Mouse (Mus musculus): ENCODE results near the gene Ypel2. TPM values are rescaled to one million over a fixed set of nuclear protein-coding genes. Genes with fewer than 3 reads are reported as not detected.

Gene Ypel2
- polyA plus RNA-seq, 1 experiment from 2014 or later, result 16.8 TPM

- Histone ChIP-seq H3K27me3 (ENCODE audit: control insufficient read depth, insufficient read depth, low read length) (no peaks in the 10 kb centered on the region), H3K36me3 (ENCODE audit: control insufficient read depth, insufficient read depth, low read length) (no peaks in the 10 kb centered on the region), H3K27ac (ENCODE audit: low read depth, low read length) (no peak overlapping the region), H3K4me3 (ENCODE audit: low read depth, low read length) (no peak overlapping the region), H3K9ac (ENCODE audit: low read depth, low read length) (no peak overlapping the region), H3K9me3 (replicated peaks; ENCODE audit: control insufficient read depth, low read length) (no peaks in the 10 kb centered on the region), H3K4me2 (no peak overlapping the region), H3K4me1 (ENCODE audit: control insufficient read depth, insufficient read depth, low read length) (no peaks in the 10 kb centered on the region)
- ATAC-seq (replicated peaks; ENCODE audit: insufficient number of reproducible peaks, low FRiP score, low TSS enrichment), result no peak
- WGBS (ENCODE audit: insufficient replicate concordance), result 61% methylated on average over 4 of the region's 4 CpGs
Observed at GRCm38 (mm10) chr11:87022765-87023164, 29.3 kb upstream of the Ypel2 start.

- no peak overlapping the region for H3K4me2 ChIP-seq
- no peak overlapping the region for H3K9ac ChIP-seq (ENCODE audit: low read depth, low read length)
- no peaks in the 10 kb centered on the region for H3K27me3 ChIP-seq (ENCODE audit: control insufficient read depth, insufficient read depth, low read length)
- H3K9me3 ChIP-seq (replicated peaks; ENCODE audit: control insufficient read depth, low read length), result no peaks in the 10 kb centered on the region
- H3K36me3 ChIP-seq (ENCODE audit: control insufficient read depth, insufficient read depth, low read length), result no peaks in the 10 kb centered on the region
- H3K4me1 ChIP-seq (ENCODE audit: control insufficient read depth, insufficient read depth, low read length), result no peaks in the 10 kb centered on the region
- no peak overlapping the region for H3K27ac ChIP-seq (ENCODE audit: low read depth, low read length)
- ATAC-seq (replicated peaks; ENCODE audit: insufficient number of reproducible peaks, low FRiP score, low TSS enrichment), result no peak
- no peak overlapping the region for H3K4me3 ChIP-seq (ENCODE audit: low read depth, low read length)
Observed at GRCm38 (mm10) chr11:87021551-87021950, 28.0 kb upstream of the Ypel2 start.

GRCm38 (mm10) chr11:87020449-87020848 is 26.9 kb upstream of the Ypel2 start:
- no peak overlapping the region for H3K9ac ChIP-seq (ENCODE audit: low read depth, low read length)
- 78% methylated on average over 5 of the region's 5 CpGs for WGBS (ENCODE audit: insufficient replicate concordance)
- H3K27me3 ChIP-seq (ENCODE audit: control insufficient read depth, insufficient read depth, low read length), result no peaks in the 10 kb centered on the region
- H3K36me3 ChIP-seq (ENCODE audit: control insufficient read depth, insufficient read depth, low read length), result no peaks in the 10 kb centered on the region
- H3K4me1 ChIP-seq (ENCODE audit: control insufficient read depth, insufficient read depth, low read length), result no peaks in the 10 kb centered on the region
- H3K27ac ChIP-seq (ENCODE audit: low read depth, low read length), result no peak overlapping the region
- H3K4me2 ChIP-seq, result no peak overlapping the region
- no peaks in the 10 kb centered on the region for H3K9me3 ChIP-seq (replicated peaks; ENCODE audit: control insufficient read depth, low read length)
- ATAC-seq (replicated peaks; ENCODE audit: insufficient number of reproducible peaks, low FRiP score, low TSS enrichment), result no peak
- H3K4me3 ChIP-seq (ENCODE audit: low read depth, low read length), result no peak overlapping the region

GRCm38 (mm10) chr11:87019431-87019830 is 25.9 kb upstream of the Ypel2 start:
- no peak overlapping the region for H3K9ac ChIP-seq (ENCODE audit: low read depth, low read length)
- no peaks in the 10 kb centered on the region for H3K9me3 ChIP-seq (replicated peaks; ENCODE audit: control insufficient read depth, low read length)
- H3K27me3 ChIP-seq (ENCODE audit: control insufficient read depth, insufficient read depth, low read length), result no peaks in the 10 kb centered on the region
- H3K4me1 ChIP-seq (ENCODE audit: control insufficient read depth, insufficient read depth, low read length), result no peaks in the 10 kb centered on the region
- no peak overlapping the region for H3K4me2 ChIP-seq
- no peaks in the 10 kb centered on the region for H3K36me3 ChIP-seq (ENCODE audit: control insufficient read depth, insufficient read depth, low read length)
- 78% methylated on average over 8 of the region's 8 CpGs for WGBS (ENCODE audit: insufficient replicate concordance)
- no peak for ATAC-seq (replicated peaks; ENCODE audit: insufficient number of reproducible peaks, low FRiP score, low TSS enrichment)
- no peak overlapping the region for H3K27ac ChIP-seq (ENCODE audit: low read depth, low read length)
- no peak overlapping the region for H3K4me3 ChIP-seq (ENCODE audit: low read depth, low read length)

GRCm38 (mm10) chr11:87018081-87018480 is 24.6 kb upstream of the Ypel2 start:
- Histone ChIP-seq H3K4me2 (no peak overlapping the region), H3K36me3 (ENCODE audit: control insufficient read depth, insufficient read depth, low read length) (no peaks in the 10 kb centered on the region), H3K27me3 (ENCODE audit: control insufficient read depth, insufficient read depth, low read length) (no peaks in the 10 kb centered on the region), H3K9ac (ENCODE audit: low read depth, low read length) (no peak overlapping the region), H3K27ac (ENCODE audit: low read depth, low read length) (no peak overlapping the region), H3K9me3 (replicated peaks; ENCODE audit: control insufficient read depth, low read length) (no peaks in the 10 kb centered on the region), H3K4me3 (ENCODE audit: low read depth, low read length) (no peak overlapping the region), H3K4me1 (ENCODE audit: control insufficient read depth, insufficient read depth, low read length) (no peaks in the 10 kb centered on the region)
- 69% methylated on average over 4 of the region's 4 CpGs for WGBS (ENCODE audit: insufficient replicate concordance)
- no peak for ATAC-seq (replicated peaks; ENCODE audit: insufficient number of reproducible peaks, low FRiP score, low TSS enrichment)

GRCm38 (mm10) chr11:87015691-87016090 is 22.2 kb upstream of the Ypel2 start:
- Histone ChIP-seq H3K4me1 (ENCODE audit: control insufficient read depth, insufficient read depth, low read length) (no peaks in the 10 kb centered on the region), H3K27ac (ENCODE audit: low read depth, low read length) (no peak overlapping the region), H3K9me3 (replicated peaks; ENCODE audit: control insufficient read depth, low read length) (no peaks in the 10 kb centered on the region), H3K36me3 (ENCODE audit: control insufficient read depth, insufficient read depth, low read length) (no peaks in the 10 kb centered on the region), H3K4me2 (no peak overlapping the region), H3K27me3 (ENCODE audit: control insufficient read depth, insufficient read depth, low read length) (no peaks in the 10 kb centered on the region), H3K9ac (ENCODE audit: low read depth, low read length) (no peak overlapping the region), H3K4me3 (ENCODE audit: low read depth, low read length) (no peak overlapping the region)
- 54% methylated on average over 3 of the region's 3 CpGs for WGBS (ENCODE audit: insufficient replicate concordance)
- no peak for ATAC-seq (replicated peaks; ENCODE audit: insufficient number of reproducible peaks, low FRiP score, low TSS enrichment)

- Histone ChIP-seq H3K9me3 (replicated peaks; ENCODE audit: control insufficient read depth, low read length) (no peaks in the 10 kb centered on the region), H3K27ac (ENCODE audit: low read depth, low read length) (no peak overlapping the region), H3K4me1 (ENCODE audit: control insufficient read depth, insufficient read depth, low read length) (no peaks in the 10 kb centered on the region), H3K36me3 (ENCODE audit: control insufficient read depth, insufficient read depth, low read length) (no peaks in the 10 kb centered on the region), H3K27me3 (ENCODE audit: control insufficient read depth, insufficient read depth, low read length) (no peaks in the 10 kb centered on the region), H3K4me2 (no peak overlapping the region), H3K9ac (ENCODE audit: low read depth, low read length) (no peak overlapping the region), H3K4me3 (ENCODE audit: low read depth, low read length) (no peak overlapping the region)
- WGBS (ENCODE audit: insufficient replicate concordance), result 23% methylated on average over 9 of the region's 9 CpGs
- no peak for ATAC-seq (replicated peaks; ENCODE audit: insufficient number of reproducible peaks, low FRiP score, low TSS enrichment)
Observed at GRCm38 (mm10) chr11:87010476-87010875, 17.0 kb upstream of the Ypel2 start.

- 57% methylated on average over 8 of the region's 8 CpGs for WGBS (ENCODE audit: insufficient replicate concordance)
- H3K9me3 ChIP-seq (replicated peaks; ENCODE audit: control insufficient read depth, low read length), result no peaks in the 10 kb centered on the region
- H3K27ac ChIP-seq (ENCODE audit: low read depth, low read length), result no peak overlapping the region
- no peak overlapping the region for H3K4me3 ChIP-seq (ENCODE audit: low read depth, low read length)
- ATAC-seq (replicated peaks; ENCODE audit: insufficient number of reproducible peaks, low FRiP score, low TSS enrichment), result no peak
- no peak overlapping the region for H3K9ac ChIP-seq (ENCODE audit: low read depth, low read length)
- H3K36me3 ChIP-seq (ENCODE audit: control insufficient read depth, insufficient read depth, low read length), result no peaks in the 10 kb centered on the region
- H3K27me3 ChIP-seq (ENCODE audit: control insufficient read depth, insufficient read depth, low read length), result no peaks in the 10 kb centered on the region
- no peak overlapping the region for H3K4me2 ChIP-seq
- H3K4me1 ChIP-seq (ENCODE audit: control insufficient read depth, insufficient read depth, low read length), result peaks cover 3% of the 10 kb centered on the region; the same call in 1 of the 2 replicates
Observed at GRCm38 (mm10) chr11:87007371-87007770, 13.9 kb upstream of the Ypel2 start.

- Histone ChIP-seq H3K36me3 (ENCODE audit: control insufficient read depth, insufficient read depth, low read length) (no peaks in the 10 kb centered on the region), H3K27me3 (ENCODE audit: control insufficient read depth, insufficient read depth, low read length) (no peaks in the 10 kb centered on the region), H3K9ac (ENCODE audit: low read depth, low read length) (no peak overlapping the region), H3K4me1 (ENCODE audit: control insufficient read depth, insufficient read depth, low read length) (peaks cover 6% of the 10 kb centered on the region; the same call in 1 of the 2 replicates), H3K9me3 (replicated peaks; ENCODE audit: control insufficient read depth, low read length) (no peaks in the 10 kb centered on the region), H3K4me2 (no peak overlapping the region), H3K4me3 (ENCODE audit: low read depth, low read length) (no peak overlapping the region), H3K27ac (ENCODE audit: low read depth, low read length) (peak overlapping the region; percentile 29)
- no peak for ATAC-seq (replicated peaks; ENCODE audit: insufficient number of reproducible peaks, low FRiP score, low TSS enrichment)
- WGBS (ENCODE audit: insufficient replicate concordance), result 52% methylated on average over 12 of the region's 12 CpGs
Observed at GRCm38 (mm10) chr11:87004960-87005755, 11.7 kb upstream of the Ypel2 start.
